Mouse (Mus musculus): ENCODE data around the gene Ebf1. TPM values are rescaled to one million over a fixed set of nuclear protein-coding genes. Genes with fewer than 3 reads are reported as not detected.
A peak's percentile ranks its signal among the peaks of the same experiment; 100 is the strongest.

The Ebf1 gene
- total and polyA plus RNA-seq, 2 experiments from 2014 or later = 27.1 to 30.0 TPM

DNA sequence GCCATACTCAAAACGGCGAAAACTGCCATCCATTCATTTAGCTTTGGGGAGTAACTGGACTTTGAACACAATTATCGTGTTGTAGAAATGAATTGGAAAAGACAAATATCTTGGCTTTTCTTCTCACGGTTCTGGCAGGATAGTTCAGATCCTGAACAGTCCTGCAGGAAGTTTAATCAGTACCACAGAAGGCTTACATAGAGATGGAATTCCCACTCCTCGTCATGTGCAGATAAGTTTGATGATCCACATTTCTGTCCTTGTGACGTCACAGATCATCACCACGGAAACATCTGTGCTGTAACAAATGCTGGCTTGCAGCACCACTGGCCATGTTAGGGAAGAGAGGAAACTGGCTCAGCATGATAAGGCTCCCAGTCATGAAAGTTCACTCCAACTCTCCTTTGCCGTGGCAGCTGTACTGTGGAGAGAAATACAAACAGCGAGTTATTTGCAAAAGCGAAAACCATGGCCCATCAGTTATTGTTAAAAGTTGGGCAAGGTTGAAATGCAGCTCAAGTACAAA, 280.1 kb downstream of the Ebf1 start:
- Histone ChIP-seq H3K36me3 (ENCODE audit: insufficient read depth, low read length) (no peaks in the 10 kb centered on the region), H3K27me3 (ENCODE audit: insufficient read depth, low read length) (no peaks in the 10 kb centered on the region), H3K4me2 (ENCODE audit: low read depth, low read length, poor library complexity, severe bottlenecking) (no peak overlapping the region), H3K4me1 (ENCODE audit: insufficient read depth, low read length) (peaks cover 3% of the 10 kb centered on the region; the same call in 1 of the 2 replicates), H3K9me3 (ENCODE audit: low read length) (no peaks in the 10 kb centered on the region), H3K27ac (ENCODE audit: low read depth, low read length) (no peak overlapping the region), H3K4me3 (ENCODE audit: low read depth, low read length) (no peak overlapping the region), H3K9ac (replicated peaks; ENCODE audit: low read length, poor library complexity, severe bottlenecking) (no peak overlapping the region)
- TF ChIP-seq CTCF (IDR thresholded peaks at IDR 0.05) = no peak
- DNase-seq (ENCODE audit: low spot score) (no peak), ATAC-seq (ENCODE audit: low FRiP score) (no peak)
- 64% methylated on average over 10 of the region's 10 CpGs for WGBS

GRCm38 (mm10) chr11:44899554-44899953, 282.4 kb downstream of the Ebf1 start:
- Histone ChIP-seq H3K27me3 (ENCODE audit: insufficient read depth, low read length) (no peaks in the 10 kb centered on the region), H3K4me3 (ENCODE audit: low read depth, low read length) (no peak overlapping the region), H3K27ac (ENCODE audit: low read depth, low read length) (no peak overlapping the region), H3K9me3 (ENCODE audit: low read length) (no peaks in the 10 kb centered on the region), H3K36me3 (ENCODE audit: insufficient read depth, low read length) (no peaks in the 10 kb centered on the region), H3K9ac (replicated peaks; ENCODE audit: low read length, poor library complexity, severe bottlenecking) (no peak overlapping the region), H3K4me1 (ENCODE audit: insufficient read depth, low read length) (peaks cover 3% of the 10 kb centered on the region; the same call in 1 of the 2 replicates), H3K4me2 (ENCODE audit: low read depth, low read length, poor library complexity, severe bottlenecking) (no peak overlapping the region)
- ATAC-seq (ENCODE audit: low FRiP score) = no peak
- no peak for DNase-seq (ENCODE audit: low spot score)
- no peak for TF ChIP-seq CTCF (IDR thresholded peaks at IDR 0.05)

- TF ChIP-seq CTCF (IDR thresholded peaks at IDR 0.05) = no peak
- H3K4me3 ChIP-seq (ENCODE audit: low read depth, low read length) = no peak overlapping the region
- no peak overlapping the region; the same call in 1 of the 2 replicates for H3K4me2 ChIP-seq (ENCODE audit: low read depth, low read length, poor library complexity, severe bottlenecking)
- no peaks in the 10 kb centered on the region for H3K27me3 ChIP-seq (ENCODE audit: insufficient read depth, low read length)
- H3K27ac ChIP-seq (ENCODE audit: low read depth, low read length) = no peak overlapping the region
- H3K9me3 ChIP-seq (ENCODE audit: low read length) = no peaks in the 10 kb centered on the region
- 21% methylated on average over 7 of the region's 7 CpGs for WGBS
- no peak overlapping the region for H3K9ac ChIP-seq (replicated peaks; ENCODE audit: low read length, poor library complexity, severe bottlenecking)
- DNase-seq (ENCODE audit: low spot score) (peak; percentile 65), ATAC-seq (ENCODE audit: low FRiP score) (no peak)
- peaks cover 3% of the 10 kb centered on the region; the same call in 1 of the 2 replicates for H3K4me1 ChIP-seq (ENCODE audit: insufficient read depth, low read length)
- H3K36me3 ChIP-seq (ENCODE audit: insufficient read depth, low read length) = no peaks in the 10 kb centered on the region
Measured at GRCm38 (mm10) chr11:44899965-44900364, 282.8 kb downstream of the Ebf1 start.

DNA sequence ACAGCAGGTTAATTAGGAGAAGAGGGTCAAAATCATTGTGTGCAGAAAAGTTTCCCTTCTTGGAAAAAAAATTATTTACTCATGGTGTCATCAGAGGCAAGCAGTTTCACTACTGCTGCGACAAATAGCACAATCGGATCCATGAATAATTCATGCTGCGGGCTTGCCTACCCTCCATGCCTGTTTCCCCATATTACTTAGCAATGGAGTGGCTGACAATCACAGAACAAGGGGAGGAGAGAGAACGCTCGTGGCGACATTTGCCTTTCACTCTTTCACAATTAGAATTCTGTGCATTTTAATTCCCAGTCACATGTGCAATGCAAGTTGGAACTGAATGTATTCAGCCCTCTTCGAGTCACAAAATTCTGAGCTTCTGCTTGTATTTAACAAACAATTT, 283.4 kb downstream of the Ebf1 start:
- H3K4me3 ChIP-seq (ENCODE audit: low read depth, low read length) = no peak overlapping the region

GRCm38 (mm10) chr11:44901715-44902114, 284.6 kb downstream of the Ebf1 start:
- 60% methylated on average over 2 of the region's 2 CpGs for WGBS
- TF ChIP-seq CTCF (IDR thresholded peaks at IDR 0.05) = no peak
- Histone ChIP-seq H3K9me3 (ENCODE audit: low read length) (no peaks in the 10 kb centered on the region), H3K36me3 (ENCODE audit: insufficient read depth, low read length) (no peaks in the 10 kb centered on the region), H3K27me3 (ENCODE audit: insufficient read depth, low read length) (no peaks in the 10 kb centered on the region), H3K27ac (ENCODE audit: low read depth, low read length) (no peak overlapping the region), H3K4me1 (ENCODE audit: insufficient read depth, low read length) (peaks cover 3% of the 10 kb centered on the region; the same call in 1 of the 2 replicates), H3K9ac (replicated peaks; ENCODE audit: low read length, poor library complexity, severe bottlenecking) (no peak overlapping the region), H3K4me3 (ENCODE audit: low read depth, low read length) (no peak overlapping the region), H3K4me2 (ENCODE audit: low read depth, low read length, poor library complexity, severe bottlenecking) (no peak overlapping the region)
- DNase-seq (ENCODE audit: low spot score) (no peak), ATAC-seq (ENCODE audit: low FRiP score) (no peak)

More for the DNA sequence above, 283.4 kb downstream of the Ebf1 start:
- H3K4me2 ChIP-seq (ENCODE audit: low read depth, low read length, poor library complexity, severe bottlenecking) = peak overlapping the region; percentile 10
- ATAC-seq (ENCODE audit: low FRiP score) (no peak), DNase-seq (ENCODE audit: low spot score) (peak; percentile 41)
- peaks cover 3% of the 10 kb centered on the region; the same call in 1 of the 2 replicates for H3K4me1 ChIP-seq (ENCODE audit: insufficient read depth, low read length)
- no peak for TF ChIP-seq CTCF (IDR thresholded peaks at IDR 0.05)
- no peak overlapping the region for H3K27ac ChIP-seq (ENCODE audit: low read depth, low read length)
- H3K36me3 ChIP-seq (ENCODE audit: insufficient read depth, low read length) = no peaks in the 10 kb centered on the region
- H3K27me3 ChIP-seq (ENCODE audit: insufficient read depth, low read length) = no peaks in the 10 kb centered on the region
- no peak overlapping the region for H3K9ac ChIP-seq (replicated peaks; ENCODE audit: low read length, poor library complexity, severe bottlenecking)
- WGBS = 15% methylated on average over 7 of the region's 7 CpGs
- no peaks in the 10 kb centered on the region for H3K9me3 ChIP-seq (ENCODE audit: low read length)

GRCm38 (mm10) chr11:44902165-44902564, 285.0 kb downstream of the Ebf1 start:
- Histone ChIP-seq H3K27ac (ENCODE audit: low read depth, low read length) (no peak overlapping the region), H3K4me1 (ENCODE audit: insufficient read depth, low read length) (peaks cover 3% of the 10 kb centered on the region; the same call in 1 of the 2 replicates), H3K36me3 (ENCODE audit: insufficient read depth, low read length) (no peaks in the 10 kb centered on the region), H3K9me3 (ENCODE audit: low read length) (no peaks in the 10 kb centered on the region), H3K27me3 (ENCODE audit: insufficient read depth, low read length) (no peaks in the 10 kb centered on the region), H3K4me2 (ENCODE audit: low read depth, low read length, poor library complexity, severe bottlenecking) (no peak overlapping the region), H3K9ac (replicated peaks; ENCODE audit: low read length, poor library complexity, severe bottlenecking) (no peak overlapping the region), H3K4me3 (ENCODE audit: low read depth, low read length) (no peak overlapping the region)
- 0 out of 2 replicates have a peak, but pooled peaks have one; percentile 2 for TF ChIP-seq CTCF (IDR thresholded peaks at IDR 0.05)
- DNase-seq (ENCODE audit: low spot score) (no peak), ATAC-seq (ENCODE audit: low FRiP score) (no peak)
- 19% methylated on average over 6 of the region's 6 CpGs for WGBS

Data from midbrain, postnatal 0 days (tissue).